Mouse (Mus musculus): ENCODE data around the gene Diablo.

Diablo gene

DNA sequence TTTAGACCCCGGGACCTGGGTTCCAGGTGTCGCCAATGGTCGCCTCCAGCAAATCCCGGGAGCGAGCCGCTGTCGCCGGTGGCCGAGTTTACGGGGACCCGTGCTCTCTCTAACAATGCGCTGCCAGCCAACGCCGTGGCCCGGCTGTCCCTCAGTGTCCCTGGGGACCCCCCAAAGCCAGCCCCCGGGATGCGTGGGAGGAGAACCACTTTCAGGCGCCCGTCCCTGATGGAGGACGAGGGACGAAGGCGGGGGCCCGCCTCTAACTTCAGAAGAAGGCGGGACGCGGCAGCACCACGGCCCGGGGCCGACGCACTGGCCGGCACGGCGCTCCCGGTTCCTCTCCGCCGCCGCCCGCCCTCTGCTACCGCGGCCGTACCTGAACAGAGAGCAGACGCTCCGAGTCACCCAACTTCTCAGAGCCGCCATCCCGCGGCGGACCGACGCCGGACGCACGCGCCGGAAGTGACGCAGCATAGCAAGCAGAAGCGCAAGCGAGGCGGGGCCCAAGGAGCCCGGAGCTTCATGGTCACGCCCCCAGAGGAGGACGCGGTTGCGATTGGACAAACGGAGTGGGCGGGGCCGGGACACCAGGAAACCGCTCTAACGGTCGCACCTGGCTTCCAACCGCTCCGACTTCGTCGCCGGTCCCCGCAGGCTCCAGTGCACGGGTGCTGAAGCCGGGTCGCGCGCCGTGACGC is at the start of gene Diablo:
Gene Diablo, minus strand, starts transcription at position 485 of the 701 bp plus-strand sequence.
- no peak for TF ChIP-seq NANOG (IDR thresholded peaks at IDR 0.05; ENCODE audit: borderline replicate concordance, low read length)
- TF ChIP-seq CTCF (conservative IDR thresholded peaks at IDR 0.05; ENCODE audit: low read length) = no peak
- no peak for TF ChIP-seq POU5F1 (IDR thresholded peaks at IDR 0.05; ENCODE audit: borderline replicate concordance, low read length)
- Histone ChIP-seq H3K36me3 (ENCODE audit: insufficient read depth, low read length) (peaks cover 36% of the 10 kb centered on the region), H3K4me3 (replicated peaks; ENCODE audit: low read length) (peak within 1 kb of the TSS; percentile 93), H3K4me1 (replicated peaks; ENCODE audit: low read depth, low read length) (peaks cover 39% of the 10 kb centered on the region), H3K27me3 (ENCODE audit: insufficient read depth, low read length) (peaks cover 12% of the 10 kb centered on the region), H3K9me3 (ENCODE audit: low read length) (no peaks in the 10 kb centered on the region)

DNA sequence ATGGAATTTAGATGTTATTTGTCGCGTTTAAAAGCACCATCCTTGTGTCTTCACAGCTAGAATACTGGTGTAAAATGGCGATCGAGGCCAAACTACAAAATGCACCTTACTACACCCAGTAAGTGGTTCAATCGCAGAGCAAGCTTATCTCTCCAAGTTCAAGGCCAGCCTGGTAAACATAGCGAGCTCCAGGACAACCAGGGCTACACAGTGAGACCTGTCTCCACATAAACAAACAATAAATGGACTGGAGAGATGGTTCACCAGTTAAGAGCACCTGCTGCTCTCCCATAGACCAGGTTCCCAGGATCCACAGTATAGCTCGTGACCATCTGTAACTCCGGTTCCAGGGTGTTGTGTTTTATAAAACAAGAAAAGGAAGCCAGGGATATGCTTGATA is 49.4 kb upstream of the Diablo start:
- Histone ChIP-seq H3K4me1 (replicated peaks; ENCODE audit: low read depth, low read length) (peaks cover 15% of the 10 kb centered on the region), H3K36me3 (ENCODE audit: insufficient read depth, low read length) (peaks cover 25% of the 10 kb centered on the region), H3K9me3 (ENCODE audit: low read length) (no peaks in the 10 kb centered on the region), H3K27me3 (ENCODE audit: insufficient read depth, low read length) (no peaks in the 10 kb centered on the region; the same call in 1 of the 2 replicates), H3K4me3 (replicated peaks; ENCODE audit: low read length) (peak overlapping the region; percentile 98; the same call in 1 of the 2 replicates)
- no peak for TF ChIP-seq POU5F1 (IDR thresholded peaks at IDR 0.05; ENCODE audit: borderline replicate concordance, low read length)
- TF ChIP-seq CTCF (conservative IDR thresholded peaks at IDR 0.05; ENCODE audit: low read length) = no peak
- TF ChIP-seq NANOG (IDR thresholded peaks at IDR 0.05; ENCODE audit: borderline replicate concordance, low read length) = no peak

DNA sequence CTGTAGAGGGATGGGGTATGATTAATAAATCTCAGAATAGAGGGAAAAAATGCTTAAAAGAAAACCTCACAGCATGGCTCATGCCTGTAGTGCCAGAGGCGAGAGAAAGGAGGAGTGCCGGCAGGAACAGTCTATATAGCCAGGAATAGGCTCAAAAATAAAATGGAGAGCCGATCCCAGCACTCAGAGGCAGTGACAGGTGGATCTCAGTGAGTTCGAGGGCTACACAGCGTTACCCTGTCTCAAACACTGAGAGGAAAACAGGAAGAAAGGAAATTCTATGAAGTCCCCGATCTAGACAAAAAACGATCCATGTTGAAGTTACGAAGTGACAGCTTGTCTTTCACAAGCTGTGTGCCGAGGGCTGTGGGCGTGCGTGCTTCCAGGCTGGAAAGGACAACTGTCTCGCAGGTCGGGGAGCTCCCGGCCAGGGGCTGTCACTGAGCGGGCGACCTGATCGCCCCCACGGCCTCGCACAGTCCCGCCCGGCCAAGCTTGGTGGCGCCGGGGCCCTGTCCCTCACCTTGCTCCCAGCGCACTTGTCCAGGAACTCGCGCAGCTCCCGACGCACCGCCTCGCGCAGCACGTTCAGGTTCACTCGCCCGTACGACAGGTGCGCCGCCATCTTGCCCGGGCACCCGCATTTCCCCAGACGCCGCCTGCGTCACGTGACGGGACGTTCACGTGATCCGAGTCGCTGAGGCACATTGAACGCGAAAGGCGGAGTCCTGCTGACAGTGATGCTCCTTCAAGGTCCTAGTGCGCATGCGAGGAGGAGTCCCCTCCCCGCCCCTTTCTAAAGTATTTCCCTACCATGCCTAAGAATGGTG is 48.6 kb upstream of the Diablo start, which contains the start of gene Vps33a:
Gene Vps33a, minus strand, starts transcription at position 682 of the 830 bp plus-strand sequence.
- Histone ChIP-seq H3K9me3 (ENCODE audit: low read length) (no peaks in the 10 kb centered on the region), H3K36me3 (ENCODE audit: insufficient read depth, low read length) (peaks cover 29% of the 10 kb centered on the region), H3K27me3 (ENCODE audit: insufficient read depth, low read length) (no peaks in the 10 kb centered on the region), H3K4me1 (replicated peaks; ENCODE audit: low read depth, low read length) (peaks cover 15% of the 10 kb centered on the region), H3K4me3 (replicated peaks; ENCODE audit: low read length) (peak within 1 kb of the TSS; percentile 98)
- TF ChIP-seq CTCF (conservative IDR thresholded peaks at IDR 0.05; ENCODE audit: low read length) (no peak), POU5F1 (IDR thresholded peaks at IDR 0.05; ENCODE audit: borderline replicate concordance, low read length) (no peak), NANOG (IDR thresholded peaks at IDR 0.05; ENCODE audit: borderline replicate concordance, low read length) (no peak)

DNA sequence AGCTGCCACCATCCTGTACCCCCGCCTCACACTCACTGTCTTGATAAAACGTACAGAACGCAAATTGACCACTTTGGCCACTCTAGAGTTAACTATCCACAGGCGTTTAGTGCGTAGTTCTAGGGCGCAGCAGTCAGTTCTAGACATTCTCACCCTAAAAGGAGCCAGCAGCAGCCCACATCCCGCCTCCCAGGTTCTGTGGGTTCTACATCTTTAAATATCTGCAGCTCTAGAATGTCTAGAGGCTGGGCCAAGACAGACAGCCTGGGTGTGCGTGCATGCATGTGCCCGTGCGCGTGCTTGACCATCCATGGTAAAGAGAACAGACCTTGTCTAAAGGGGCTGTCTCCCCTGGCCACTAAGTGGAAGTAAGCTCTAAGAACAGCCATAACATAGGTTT is 37.2 kb upstream of the Diablo start:
- no peaks in the 10 kb centered on the region for H3K9me3 ChIP-seq (ENCODE audit: low read length)
- peaks cover 85% of the 10 kb centered on the region for H3K36me3 ChIP-seq (ENCODE audit: insufficient read depth, low read length)
- TF ChIP-seq POU5F1 (IDR thresholded peaks at IDR 0.05; ENCODE audit: borderline replicate concordance, low read length) (no peak), NANOG (IDR thresholded peaks at IDR 0.05; ENCODE audit: borderline replicate concordance, low read length) (no peak), CTCF (conservative IDR thresholded peaks at IDR 0.05; ENCODE audit: low read length) (no peak)
- H3K4me1 ChIP-seq (replicated peaks; ENCODE audit: low read depth, low read length) = peaks cover 12% of the 10 kb centered on the region
- H3K27me3 ChIP-seq (ENCODE audit: insufficient read depth, low read length) = no peaks in the 10 kb centered on the region
- H3K4me3 ChIP-seq (replicated peaks; ENCODE audit: low read length) = no peak overlapping the region

DNA sequence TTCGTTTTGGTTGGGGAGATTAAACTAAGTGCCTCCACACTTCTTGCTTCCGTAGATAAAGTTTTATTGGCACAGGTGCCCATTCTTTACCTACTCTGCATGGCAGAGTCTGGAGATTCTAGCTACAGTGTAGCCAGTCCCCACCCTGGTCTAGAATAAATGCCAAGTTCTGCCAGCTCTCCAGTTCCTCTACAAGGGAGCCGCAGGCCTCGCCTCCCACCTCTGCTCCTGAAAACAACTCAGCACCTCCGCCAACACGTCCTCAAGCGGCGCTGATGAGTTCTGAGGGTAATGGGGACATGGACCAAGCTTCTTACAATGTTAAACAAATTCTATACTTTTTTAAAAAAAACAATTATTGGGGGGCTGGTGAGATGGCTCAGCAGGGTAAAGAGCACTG is 35.6 kb upstream of the Diablo start:
- TF ChIP-seq CTCF (conservative IDR thresholded peaks at IDR 0.05; ENCODE audit: low read length) (no peak), POU5F1 (IDR thresholded peaks at IDR 0.05; ENCODE audit: borderline replicate concordance, low read length) (no peak), NANOG (IDR thresholded peaks at IDR 0.05; ENCODE audit: borderline replicate concordance, low read length) (no peak)
- Histone ChIP-seq H3K4me1 (replicated peaks; ENCODE audit: low read depth, low read length) (peaks cover 12% of the 10 kb centered on the region), H3K9me3 (ENCODE audit: low read length) (no peaks in the 10 kb centered on the region), H3K4me3 (replicated peaks; ENCODE audit: low read length) (no peak overlapping the region), H3K36me3 (ENCODE audit: insufficient read depth, low read length) (peaks cover 79% of the 10 kb centered on the region), H3K27me3 (ENCODE audit: insufficient read depth, low read length) (no peaks in the 10 kb centered on the region)

- Histone ChIP-seq H3K36me3 (ENCODE audit: insufficient read depth, low read length) (peaks cover 55% of the 10 kb centered on the region), H3K27me3 (ENCODE audit: insufficient read depth, low read length) (no peaks in the 10 kb centered on the region), H3K4me3 (replicated peaks; ENCODE audit: low read length) (no peak overlapping the region), H3K9me3 (ENCODE audit: low read length) (no peaks in the 10 kb centered on the region), H3K4me1 (replicated peaks; ENCODE audit: low read depth, low read length) (peaks cover 8% of the 10 kb centered on the region)
- TF ChIP-seq NANOG (IDR thresholded peaks at IDR 0.05; ENCODE audit: borderline replicate concordance, low read length) = no peak
- no peak for TF ChIP-seq CTCF (conservative IDR thresholded peaks at IDR 0.05; ENCODE audit: low read length)
- no peak for TF ChIP-seq POU5F1 (IDR thresholded peaks at IDR 0.05; ENCODE audit: borderline replicate concordance, low read length)
Measured at GRCm38 (mm10) chr5:123556451-123556850, 32.5 kb upstream of the Diablo start.

DNA sequence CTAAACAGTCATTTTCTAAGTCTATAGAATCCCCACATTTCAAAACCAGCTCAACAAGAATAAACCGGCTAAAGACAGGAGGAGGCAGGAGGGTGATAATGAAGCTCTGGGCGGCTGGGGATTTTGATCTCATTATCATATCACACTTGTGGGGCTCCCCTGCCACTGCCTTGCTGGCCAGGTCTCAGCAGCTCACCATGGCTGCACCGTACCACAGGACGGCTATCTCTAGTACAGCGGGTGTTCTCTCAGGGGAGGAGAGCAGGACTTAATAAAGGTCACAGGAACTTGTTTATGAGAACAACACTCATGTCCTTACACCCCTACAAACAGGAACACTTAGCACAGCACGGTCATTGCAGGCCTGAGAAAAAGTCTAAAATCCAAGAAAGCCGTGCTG is 31.7 kb upstream of the Diablo start:
- Histone ChIP-seq H3K27me3 (ENCODE audit: insufficient read depth, low read length) (no peaks in the 10 kb centered on the region), H3K9me3 (ENCODE audit: low read length) (no peaks in the 10 kb centered on the region), H3K4me3 (replicated peaks; ENCODE audit: low read length) (no peak overlapping the region), H3K36me3 (ENCODE audit: insufficient read depth, low read length) (peaks cover 55% of the 10 kb centered on the region), H3K4me1 (replicated peaks; ENCODE audit: low read depth, low read length) (peaks cover under 1% of the 10 kb centered on the region; the same call in 1 of the 2 replicates)
- TF ChIP-seq NANOG (IDR thresholded peaks at IDR 0.05; ENCODE audit: borderline replicate concordance, low read length) = no peak

DNA sequence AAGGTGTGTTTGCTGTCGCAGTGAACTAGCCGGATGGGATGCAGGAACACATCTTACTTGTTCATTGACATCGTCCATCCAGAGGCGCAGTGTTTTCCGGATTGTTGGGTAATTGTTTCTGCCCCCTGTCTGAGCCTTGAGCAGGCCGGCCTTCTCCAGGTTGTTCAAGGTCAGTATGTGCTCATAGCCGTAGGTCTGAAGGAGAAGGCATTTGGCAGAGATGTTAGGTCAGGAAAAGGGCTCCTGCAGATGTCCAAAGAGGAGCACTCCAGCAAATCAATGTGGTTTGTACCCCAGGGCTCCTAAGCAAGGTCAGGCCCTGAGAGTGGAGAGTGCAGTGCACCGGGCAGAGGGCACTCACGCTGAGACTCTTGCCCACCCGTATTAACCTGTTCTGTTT is 9.8 kb upstream of the Diablo start:
- no peak overlapping the region for H3K4me3 ChIP-seq (replicated peaks; ENCODE audit: low read length)
- H3K9me3 ChIP-seq (ENCODE audit: low read length) = no peaks in the 10 kb centered on the region
- 0 out of 2 replicates have a peak, but pooled peaks cover under 1% of the 10 kb centered on the region for H3K4me1 ChIP-seq (replicated peaks; ENCODE audit: low read depth, low read length)
- H3K36me3 ChIP-seq (ENCODE audit: insufficient read depth, low read length) = peaks cover 87% of the 10 kb centered on the region
- no peak for TF ChIP-seq CTCF (conservative IDR thresholded peaks at IDR 0.05; ENCODE audit: low read length)
- TF ChIP-seq POU5F1 (IDR thresholded peaks at IDR 0.05; ENCODE audit: borderline replicate concordance, low read length) = no peak
- H3K27me3 ChIP-seq (ENCODE audit: insufficient read depth, low read length) = no peaks in the 10 kb centered on the region
